Mouse (Mus musculus): ENCODE measurements at regions not wholly inside any gene's neighbourhood (a gene's known extent, or its start where the extent isn't known, plus 50 kb on each side); places are given as distances from the start of the nearest gene placed in this dataset.
"Not testable (repeated sequence)": the region's sequence is repeated elsewhere in the genome, so short reads cannot be mapped to it uniquely, and the experiment has no call there.

- H3K27me3 ChIP-seq; H3K4me1 ChIP-seq; H3K36me3 ChIP-seq (ENCODE audit: poor library complexity, severe bottlenecking); H3K9me3 ChIP-seq (replicated peaks): not testable (repeated sequence)
- WGBS, result 2% methylated on average over 27 of the region's 27 CpGs
- Histone ChIP-seq H3K4me3 (peak overlapping the region; percentile 58), H3K4me2 (peak overlapping the region; percentile 69), H3K27ac (peak overlapping the region; percentile 59; the same call in 1 of the 2 replicates), H3K9ac (peak overlapping the region; percentile 68)
- ATAC-seq, result peak; percentile 100
These were observed 69.9 kb upstream of the Zfp825 start for GRCm38 (mm10) chr13:74563483-74564330.

GRCm38 (mm10) chr13:74564331-74564727 lies 70.5 kb upstream of the Zfp825 start:
- not testable (repeated sequence) for H3K27ac ChIP-seq; H3K36me3 ChIP-seq (ENCODE audit: poor library complexity, severe bottlenecking); H3K27me3 ChIP-seq; ATAC-seq; H3K9me3 ChIP-seq (replicated peaks); H3K4me1 ChIP-seq
- WGBS, result 17% methylated on average over 2 of the region's 2 CpGs
- Histone ChIP-seq H3K4me3 (peak overlapping the region; percentile 58), H3K4me2 (peak overlapping the region; percentile 69), H3K9ac (peak overlapping the region; percentile 68)

GRCm38 (mm10) chr13:74569967-74570366 lies 69.4 kb upstream of the Erap1 start:
- ATAC-seq, result not testable (repeated sequence)
- WGBS, result 73% methylated on average over 4 of the region's 4 CpGs

More at GRCm38 (mm10) chr13:74569967-74570366, 69.4 kb upstream of the Erap1 start:
- H3K27ac ChIP-seq; H3K36me3 ChIP-seq (ENCODE audit: poor library complexity, severe bottlenecking); H3K4me2 ChIP-seq; H3K4me3 ChIP-seq; H3K9ac ChIP-seq; H3K4me1 ChIP-seq; H3K27me3 ChIP-seq: not testable (repeated sequence)
- peaks cover 13% of the 10 kb centered on the region for H3K9me3 ChIP-seq (replicated peaks)

Data from forebrain, embryonic 13.5 days (tissue).